Mouse (Mus musculus): ENCODE measurements around the gene Olfr209.

- no peak for TF ChIP-seq CTCF (IDR thresholded peaks at IDR 0.05; ENCODE audit: extremely low read depth, insufficient read length, insufficient replicate concordance, low read depth, low read length)
- TF ChIP-seq POLR2A (IDR thresholded peaks at IDR 0.05; ENCODE audit: low read depth, low read length), result no peak
Observed at GRCm38 (mm10) chr16:59363893-59364292, at the start of gene Olfr209.
